Mouse (Mus musculus) heart, postnatal 36 days (tissue): ENCODE data around the gene Ttc26. TPM values are rescaled to one million over a fixed set of nuclear protein-coding genes. Genes with fewer than 3 reads are reported as not detected.
A peak's percentile ranks its signal among the peaks of the same experiment; 100 is the strongest.

Source experiments
- DNase-seq, 2 experiments: peaks; one replicate each; pipeline ENCODE4 v3.0.0; 2021 to 2022
- intact Hi-C: fragments of 180-260 bp; cut with DNase I; formaldehyde crosslinking; loops from one replicate; pipeline ENCODE4 v1.15.1; 2025
- total RNA-seq, 2 experiments: library from RNA; stranded (reverse); gene quantifications; 2 replicates each; pipeline ENCODE4 v1.2.3; 2021

Gene Ttc26
- 1 to 10 TPM; 1.9 to 2.0 TPM for total RNA-seq

GRCm38 (mm10) chr6:38381129-38381771 lies at the start of gene Ttc26:
Gene Ttc26 (plus strand): TSS chr6:38381469.
- intact Hi-C loops, result loop anchor here (2.0 kb wide), 2 partner anchors 26 to 52 kb away; partner anchors contain the start of genes Ubn2 and Zc3hav1
- DNase-seq, result peak; percentile 85 to 89

- DNase-seq, result no peak
- intact Hi-C loops, result no loop called here
Observed at GRCm38 (mm10) chr6:38335264-38335663, 46.0 kb upstream of the Ttc26 start.

GRCm38 (mm10) chr6:38337166-38337705 lies 44.0 kb upstream of the Ttc26 start:
- DNase-seq, result no peak
- intact Hi-C loops, result no loop called here

GRCm38 (mm10) chr6:38337951-38338350 lies 43.3 kb upstream of the Ttc26 start:
- intact Hi-C loops, result no loop called here
- peak in 1 of 2 experiments; percentile 33 for DNase-seq

GRCm38 (mm10) chr6:38339078-38339477 lies 42.2 kb upstream of the Ttc26 start:
- DNase-seq, result no peak
- intact Hi-C loops, result no loop called here

GRCm38 (mm10) chr6:38341751-38342665 lies 39.3 kb upstream of the Ttc26 start:
- intact Hi-C loops, result no loop called here
- DNase-seq, result no peak

- intact Hi-C loops, result no loop called here
- DNase-seq, result no peak
Observed at GRCm38 (mm10) chr6:38342666-38342992, 38.6 kb upstream of the Ttc26 start.

GRCm38 (mm10) chr6:38343581-38343980 lies 37.7 kb upstream of the Ttc26 start:
- intact Hi-C loops, result no loop called here
- no peak for DNase-seq

GRCm38 (mm10) chr6:38344006-38344670 lies 37.1 kb upstream of the Ttc26 start:
- intact Hi-C loops, result no loop called here
- DNase-seq, result no peak

- DNase-seq, result peak; percentile 68 to 69
- intact Hi-C loops, result no loop called here
Observed at GRCm38 (mm10) chr6:38345796-38346195, 35.5 kb upstream of the Ttc26 start.

GRCm38 (mm10) chr6:38347875-38348274 lies 33.4 kb upstream of the Ttc26 start:
- intact Hi-C loops, result no loop called here

GRCm38 (mm10) chr6:38348811-38349453 lies 32.3 kb upstream of the Ttc26 start:
- DNase-seq, result no peak
- intact Hi-C loops, result no loop called here

More at GRCm38 (mm10) chr6:38347875-38348274, 33.4 kb upstream of the Ttc26 start:
- no peak for DNase-seq

- DNase-seq, result no peak
- intact Hi-C loops, result loop anchor here (5.0 kb wide), 1 partner anchor 82 kb away; the partner anchor contains the start of gene Ubn2
Observed at GRCm38 (mm10) chr6:38349806-38350205, 31.5 kb upstream of the Ttc26 start.

- no peak for DNase-seq
- intact Hi-C loops, result loop anchor here (5.0 kb wide), 1 partner anchor 80 kb away; the partner anchor contains the start of gene Ubn2
Observed at GRCm38 (mm10) chr6:38351930-38352329, 29.3 kb upstream of the Ttc26 start.

- intact Hi-C loops, result loop anchor here (5.0 kb wide), 1 partner anchor 80 kb away; the partner anchor contains the start of gene Ubn2
- no peak for DNase-seq
Observed at GRCm38 (mm10) chr6:38352451-38352850, 28.8 kb upstream of the Ttc26 start.

- intact Hi-C loops, result loop anchor here (5.0 kb wide), 1 partner anchor 79 kb away; the partner anchor contains the start of gene Ubn2
- no peak for DNase-seq
Observed at GRCm38 (mm10) chr6:38353181-38353580, 28.1 kb upstream of the Ttc26 start.

GRCm38 (mm10) chr6:38353811-38354722 lies 27.2 kb upstream of the Ttc26 start, which contains the start of gene Zc3hav1:
Gene Zc3hav1 (minus strand): TSS chr6:38354603.
- peak; percentile 82 to 90 for DNase-seq
- intact Hi-C loops, result loop anchor here (2.0 to 5.0 kb wide), 2 partner anchors 27 to 78 kb away; partner anchors contain the start of genes Ttc26 and Ubn2

- intact Hi-C loops, result loop anchor here (2.0 to 5.0 kb wide), 2 partner anchors 26 to 77 kb away; partner anchors contain the start of genes Ttc26 and Ubn2
- DNase-seq, result no peak
Observed at GRCm38 (mm10) chr6:38354723-38355353, 26.4 kb upstream of the Ttc26 start.
